Mouse (Mus musculus) midbrain, postnatal 0 days (tissue): Measurements from ENCODE around the gene Ispd. TPM values are rescaled to one million over a fixed set of nuclear protein-coding genes. Genes with fewer than 3 reads are reported as not detected.

Experiments
- ATAC-seq: fragments of 200-750 bp; cut with Nextera tagmentation; 2 replicates; pipeline ENCODE4 v1.8.0; 2017; ENCODE audit warnings: moderate number of reproducible peaks, mild to moderate bottlenecking, moderate TSS enrichment, moderate library complexity; ENCODE audit not compliant: low FRiP score
- DNase-seq: peaks from one replicate; pipeline ENCODE4 v3.0.0-alpha.2; 2015; ENCODE audit warnings: low spot score
- H3K27ac ChIP-seq: fragments of 300-500 bp; sonication (generic); 2 replicates; pipeline ENCODE4 v1.5.1; 2014; ENCODE audit warnings: low read depth, mild to moderate bottlenecking, low read length, mixed read lengths
- H3K27me3 ChIP-seq: fragments of 300-500 bp; sonication (generic); 2 replicates; pipeline ENCODE4 v1.6.1; 2014; ENCODE audit warnings: low read length, control low read depth, mixed read lengths; ENCODE audit not compliant: insufficient read depth
- H3K36me3 ChIP-seq: fragments of 300-500 bp; sonication (generic); 2 replicates; pipeline ENCODE4 v1.6.1; 2014; ENCODE audit warnings: low read length, control low read depth, mixed read lengths; ENCODE audit not compliant: insufficient read depth
- H3K4me1 ChIP-seq: fragments of 300-500 bp; sonication (generic); 2 replicates; pipeline ENCODE4 v1.6.1; 2014; ENCODE audit warnings: mild to moderate bottlenecking, control low read depth, antibody characterized with exemption, low read length, mixed read lengths; ENCODE audit not compliant: insufficient read depth
- H3K4me2 ChIP-seq: fragments of 300-500 bp; sonication (generic); 2 replicates; pipeline ENCODE4 v1.6.1; 2014; ENCODE audit warnings: low read depth, mild to moderate bottlenecking, low read length, mixed read lengths; ENCODE audit not compliant: poor library complexity, severe bottlenecking
- H3K4me3 ChIP-seq: fragments of 300-500 bp; sonication (generic); 2 replicates; pipeline ENCODE4 v1.5.1; 2014; ENCODE audit warnings: low read depth, mild to moderate bottlenecking, low read length, moderate library complexity
- H3K9ac ChIP-seq: fragments of 300-500 bp; sonication (generic); replicated peaks from 2 replicates; pipeline ENCODE4 v1.6.1; 2014; ENCODE audit warnings: mild to moderate bottlenecking, low read length, moderate library complexity, mixed read lengths; ENCODE audit not compliant: poor library complexity, severe bottlenecking
- H3K9me3 ChIP-seq: fragments of 300-500 bp; sonication (generic); 2 replicates; pipeline ENCODE4 v1.6.1; 2016; ENCODE audit warnings: low read length, control low read depth
- CTCF ChIP-seq: IDR thresholded peaks from 2 replicates; pipeline ENCODE4 v1.5.1; 2016; ENCODE audit warnings: antibody characterized with exemption, mild to moderate bottlenecking
- WGBS: fragments of 180-500 bp; shearing (Covaris S2); extraction: QIAGEN DNeasy Blood & Tissue Kit; methylation state at CpG from one replicate; pipeline ENCODE4 v1.1.7; 2014; 5-methylcytosine and 5-hydroxymethylcytosine counted together
- polyA plus RNA-seq: library from polyadenylated mRNA; unstranded; fragments of >200 nt; fragmentation: Nextera tagmentation; extraction: Ambion mirVana; gene quantifications from 2 replicates; pipeline ENCODE4 v1.2.1, GENCODE M21; 2015
- total RNA-seq: library from RNA; depleted of rRNA; stranded (reverse); fragments of >200 nt; gene quantifications from 2 replicates; pipeline ENCODE4 v1.2.3, GENCODE M21; 2014

The Ispd gene
- total and polyA plus RNA-seq, 2 experiments from 2014 or later: 9.3 to 11.9 TPM

- no peak overlapping the region for H3K4me3 ChIP-seq
- H3K27me3 ChIP-seq: no peaks in the 10 kb centered on the region
- ATAC-seq (no peak), DNase-seq (no peak)
- H3K9ac ChIP-seq: no peak overlapping the region
- H3K9me3 ChIP-seq: no peaks in the 10 kb centered on the region
- TF ChIP-seq CTCF: no peak
- no peak overlapping the region for H3K27ac ChIP-seq
- WGBS: 16% methylated on average over 6 of the region's 6 CpGs
- no peak overlapping the region for H3K4me2 ChIP-seq
- H3K36me3 ChIP-seq: no peaks in the 10 kb centered on the region
- no peaks in the 10 kb centered on the region for H3K4me1 ChIP-seq
Measured at GRCm38 (mm10) chr12:36666771-36667170, 285.5 kb downstream of the Ispd start.

GRCm38 (mm10) chr12:36670164-36670908, 289.1 kb downstream of the Ispd start:
- WGBS: 82% methylated on average over 5 of the region's 5 CpGs
- H3K27ac ChIP-seq: no peak overlapping the region
- H3K4me3 ChIP-seq: no peak overlapping the region
- DNase-seq: no peak
- peak; percentile 37; the same call in 1 of the 2 replicates for TF ChIP-seq CTCF
- ATAC-seq: no peak
- H3K4me1 ChIP-seq: no peaks in the 10 kb centered on the region
- no peaks in the 10 kb centered on the region for H3K9me3 ChIP-seq
- H3K9ac ChIP-seq: no peak overlapping the region
- H3K36me3 ChIP-seq: no peaks in the 10 kb centered on the region
- no peaks in the 10 kb centered on the region for H3K27me3 ChIP-seq
- no peak overlapping the region for H3K4me2 ChIP-seq

- H3K4me3 ChIP-seq: no peak overlapping the region
- no peak overlapping the region for H3K4me2 ChIP-seq
- no peaks in the 10 kb centered on the region for H3K4me1 ChIP-seq
- no peaks in the 10 kb centered on the region for H3K36me3 ChIP-seq
- ATAC-seq (0 out of 2 replicates have a peak, but pooled peaks have one; percentile 50), DNase-seq (peak; percentile 59)
- H3K27me3 ChIP-seq: no peaks in the 10 kb centered on the region
- no peaks in the 10 kb centered on the region for H3K9me3 ChIP-seq
- H3K27ac ChIP-seq: no peak overlapping the region
- 35% methylated on average over 10 of the region's 10 CpGs for WGBS
- no peak overlapping the region for H3K9ac ChIP-seq
- TF ChIP-seq CTCF: peak; percentile 86
Measured at GRCm38 (mm10) chr12:36670915-36671579, 289.8 kb downstream of the Ispd start.

- Histone ChIP-seq H3K4me3 (no peak overlapping the region), H3K27me3 (no peaks in the 10 kb centered on the region), H3K27ac (no peak overlapping the region), H3K36me3 (no peaks in the 10 kb centered on the region), H3K4me1 (no peaks in the 10 kb centered on the region), H3K9ac (no peak overlapping the region), H3K9me3 (no peaks in the 10 kb centered on the region), H3K4me2 (no peak overlapping the region)
- ATAC-seq: no peak
- 49% methylated on average over 2 of the region's 2 CpGs for WGBS
- no peak for TF ChIP-seq CTCF
- DNase-seq: no peak
Measured at GRCm38 (mm10) chr12:36674481-36674880, 293.2 kb downstream of the Ispd start.

- H3K27ac ChIP-seq: no peak overlapping the region
- WGBS: 92% methylated on average over 4 of the region's 4 CpGs
- no peak overlapping the region for H3K4me3 ChIP-seq
- ATAC-seq: 0 out of 2 replicates have a peak, but pooled peaks have one; percentile 54
- H3K4me1 ChIP-seq: no peaks in the 10 kb centered on the region
- H3K36me3 ChIP-seq: no peaks in the 10 kb centered on the region
- H3K9me3 ChIP-seq: no peaks in the 10 kb centered on the region
- TF ChIP-seq CTCF: no peak
- H3K9ac ChIP-seq: no peak overlapping the region
- DNase-seq: no peak
- H3K4me2 ChIP-seq: no peak overlapping the region
- H3K27me3 ChIP-seq: no peaks in the 10 kb centered on the region
Measured at GRCm38 (mm10) chr12:36678220-36678619, 297.0 kb downstream of the Ispd start.

- H3K36me3 ChIP-seq: no peaks in the 10 kb centered on the region
- TF ChIP-seq CTCF: no peak
- H3K27me3 ChIP-seq: no peaks in the 10 kb centered on the region
- no peak overlapping the region for H3K27ac ChIP-seq
- H3K4me1 ChIP-seq: no peaks in the 10 kb centered on the region
- 52% methylated on average over 2 of the region's 2 CpGs for WGBS
- ATAC-seq: no peak
- DNase-seq: no peak
- no peak overlapping the region for H3K9ac ChIP-seq
- no peak overlapping the region for H3K4me3 ChIP-seq
- H3K9me3 ChIP-seq: no peaks in the 10 kb centered on the region
- H3K4me2 ChIP-seq: no peak overlapping the region
Measured at GRCm38 (mm10) chr12:36680883-36681505, 299.7 kb downstream of the Ispd start.
